Mouse (Mus musculus): ENCODE data around the gene Tbkbp1.

- no peak for TF ChIP-seq MAZ (IDR thresholded peaks at IDR 0.05; ENCODE audit: low read depth, low read length)
- no peak for TF ChIP-seq TCF12 (IDR thresholded peaks at IDR 0.05; ENCODE audit: low read depth, low read length)
- no peak for TF ChIP-seq POLR2A (IDR thresholded peaks at IDR 0.05; ENCODE audit: control insufficient read depth in 1 of 2, insufficient read depth in 1 of 2, low read depth in 1 of 2, low read length in 2 of 2, poor library complexity in 1 of 2)
- TF ChIP-seq USF1 (IDR thresholded peaks at IDR 0.05; ENCODE audit: low read depth, low read length): no peak
- no peak for TF ChIP-seq CTCF (IDR thresholded peaks at IDR 0.05 in 2 of 3, conservative IDR thresholded peaks at IDR 0.05 in 1 of 3; ENCODE audit: control insufficient read depth in 1 of 3, insufficient read depth in 1 of 3, low read depth in 2 of 3, low read length in 3 of 3, poor library complexity in 1 of 3, severe bottlenecking in 1 of 3)
- no peak for TF ChIP-seq KAT2A (conservative IDR thresholded peaks at IDR 0.05; ENCODE audit: low read depth, low read length)
- no peak for TF ChIP-seq GATA1 (IDR thresholded peaks at IDR 0.05; ENCODE audit: low read depth, low read length)
Measured at GRCm38 (mm10) chr11:97120641-97121040, 30.7 kb downstream of the Tbkbp1 start.

Measured in MEL (cell line).